Mouse (Mus musculus): Measurements from ENCODE around the gene Dedd2. TPM values are rescaled to one million over a fixed set of nuclear protein-coding genes. Genes with fewer than 3 reads are reported as not detected.

Dedd2 gene
- polyA plus RNA-seq, 1 experiment from 2014 or later = 15.8 TPM

DNA sequence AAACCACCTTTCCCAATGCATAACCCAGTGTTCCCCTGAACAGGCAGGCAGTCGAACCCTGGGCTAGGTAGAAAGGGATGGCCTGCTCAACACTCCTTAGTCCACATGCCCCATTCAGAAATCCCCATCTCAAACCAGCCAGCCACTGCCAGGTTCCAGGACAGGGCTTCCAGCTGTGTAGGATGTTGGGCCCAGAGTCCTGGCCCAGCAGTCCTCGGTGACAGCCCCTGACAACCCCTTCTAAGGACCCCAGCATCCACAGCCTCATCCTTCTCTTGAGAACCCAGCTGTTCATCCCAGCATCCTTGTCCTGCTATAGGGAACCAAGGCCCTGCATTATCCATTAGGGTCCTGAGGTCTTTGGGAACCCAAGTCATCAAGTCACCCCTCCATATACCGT lies 27.1 kb upstream of the Dedd2 start:
- Histone ChIP-seq H3K4me2 (replicated peaks; ENCODE audit: low read depth) (peak overlapping the region; percentile 73), H3K27me3 (replicated peaks; ENCODE audit: control insufficient read depth, insufficient read depth, low read length) (no peaks in the 10 kb centered on the region), H3K9ac (ENCODE audit: low read depth, low read length) (0 out of 2 replicates have a peak overlapping the region, but pooled peaks have one; percentile 11), H3K4me3 (ENCODE audit: low read depth, low read length) (peak overlapping the region; percentile 91), H3K4me1 (replicated peaks; ENCODE audit: control insufficient read depth, insufficient read depth, low read length) (peaks cover 7% of the 10 kb centered on the region; the same call in 1 of the 2 replicates), H3K9me3 (ENCODE audit: control insufficient read depth) (no peaks in the 10 kb centered on the region), H3K36me3 (ENCODE audit: control insufficient read depth, insufficient read depth) (peaks cover 33% of the 10 kb centered on the region), H3K27ac (ENCODE audit: low read depth, low read length) (no peak overlapping the region)
- no peak for TF ChIP-seq CTCF (IDR thresholded peaks at IDR 0.05; ENCODE audit: low read depth)
- ATAC-seq = no peak
- WGBS = 16% methylated on average over 3 of the region's 3 CpGs

DNA sequence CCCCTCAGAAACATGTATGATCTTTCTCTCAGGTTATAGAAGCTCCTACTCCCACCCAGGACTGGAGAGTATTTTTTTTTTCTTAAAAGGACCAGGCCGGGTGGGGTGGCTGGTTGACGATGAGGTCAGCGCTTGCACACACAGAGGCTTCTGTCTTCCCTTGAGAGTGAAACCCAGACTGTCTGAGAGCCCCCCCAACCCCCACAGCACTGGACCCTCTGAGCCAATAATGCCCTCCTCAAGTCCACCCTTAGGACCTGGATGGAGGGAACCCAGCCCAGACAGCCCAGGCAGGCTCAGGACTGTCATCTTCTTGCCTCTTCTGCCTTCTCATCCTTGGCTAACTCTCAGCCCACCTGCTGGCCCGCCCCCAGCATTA lies 26.3 kb upstream of the Dedd2 start:
- Histone ChIP-seq H3K9ac (ENCODE audit: low read depth, low read length) (0 out of 2 replicates have a peak overlapping the region, but pooled peaks have one; percentile 7), H3K4me2 (replicated peaks; ENCODE audit: low read depth) (peak overlapping the region; percentile 73), H3K36me3 (ENCODE audit: control insufficient read depth, insufficient read depth) (peaks cover 33% of the 10 kb centered on the region), H3K27me3 (replicated peaks; ENCODE audit: control insufficient read depth, insufficient read depth, low read length) (no peaks in the 10 kb centered on the region), H3K9me3 (ENCODE audit: control insufficient read depth) (no peaks in the 10 kb centered on the region), H3K4me1 (replicated peaks; ENCODE audit: control insufficient read depth, insufficient read depth, low read length) (peaks cover 7% of the 10 kb centered on the region; the same call in 1 of the 2 replicates), H3K4me3 (ENCODE audit: low read depth, low read length) (no peak overlapping the region), H3K27ac (ENCODE audit: low read depth, low read length) (0 out of 2 replicates have a peak overlapping the region, but pooled peaks have one; percentile 7)
- no peak for ATAC-seq
- 21% methylated on average over 4 of the region's 4 CpGs for WGBS
- no peak for TF ChIP-seq CTCF (IDR thresholded peaks at IDR 0.05; ENCODE audit: low read depth)

DNA sequence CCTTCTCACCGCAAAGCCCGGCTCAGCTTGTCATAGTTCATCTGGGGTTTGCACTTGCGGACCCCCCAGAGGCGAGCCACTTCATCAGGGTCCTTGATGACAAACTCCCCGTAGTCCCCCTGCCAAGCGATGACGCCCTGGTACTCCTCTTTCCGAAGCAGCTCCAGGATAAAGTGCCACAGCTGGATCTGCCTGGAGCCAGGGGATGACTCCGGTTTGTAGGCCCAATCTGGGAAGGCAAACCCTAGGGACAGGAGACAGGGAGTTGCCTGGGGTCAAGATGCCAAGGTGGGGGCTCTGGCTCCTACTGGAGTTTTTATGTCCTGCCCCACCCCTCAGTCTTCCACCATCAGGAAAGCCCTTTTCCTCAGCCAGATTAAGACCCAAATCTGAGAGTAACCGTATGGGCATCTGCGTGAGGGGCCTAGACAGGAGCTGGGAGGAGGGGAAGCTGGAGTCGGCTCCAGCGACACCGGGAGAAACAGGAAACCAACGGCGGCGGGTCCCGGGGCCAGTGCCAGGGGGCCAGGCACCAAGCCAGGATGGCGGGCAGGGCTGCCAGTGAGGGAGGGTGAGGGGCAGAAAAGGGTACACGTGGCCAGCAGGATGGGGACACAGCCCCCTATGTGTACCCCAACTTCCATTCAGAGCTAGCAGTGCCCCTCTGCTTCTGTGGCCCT lies 25.8 kb upstream of the Dedd2 start:
- peak overlapping the region; percentile 73 for H3K4me2 ChIP-seq (replicated peaks; ENCODE audit: low read depth)
- H3K27me3 ChIP-seq (replicated peaks; ENCODE audit: control insufficient read depth, insufficient read depth, low read length) = no peaks in the 10 kb centered on the region
- H3K9ac ChIP-seq (ENCODE audit: low read depth, low read length) = 0 out of 2 replicates have a peak overlapping the region, but pooled peaks have one; percentile 7
- no peak for TF ChIP-seq CTCF (IDR thresholded peaks at IDR 0.05; ENCODE audit: low read depth)
- H3K27ac ChIP-seq (ENCODE audit: low read depth, low read length) = no peak overlapping the region; the same call in 1 of the 2 replicates
- H3K4me3 ChIP-seq (ENCODE audit: low read depth, low read length) = no peak overlapping the region
- 48% methylated on average over 20 of the region's 20 CpGs for WGBS
- ATAC-seq = no peak
- H3K4me1 ChIP-seq (replicated peaks; ENCODE audit: control insufficient read depth, insufficient read depth, low read length) = peaks cover 5% of the 10 kb centered on the region; the same call in 1 of the 2 replicates
- H3K9me3 ChIP-seq (ENCODE audit: control insufficient read depth) = no peaks in the 10 kb centered on the region
- peaks cover 33% of the 10 kb centered on the region for H3K36me3 ChIP-seq (ENCODE audit: control insufficient read depth, insufficient read depth)

DNA sequence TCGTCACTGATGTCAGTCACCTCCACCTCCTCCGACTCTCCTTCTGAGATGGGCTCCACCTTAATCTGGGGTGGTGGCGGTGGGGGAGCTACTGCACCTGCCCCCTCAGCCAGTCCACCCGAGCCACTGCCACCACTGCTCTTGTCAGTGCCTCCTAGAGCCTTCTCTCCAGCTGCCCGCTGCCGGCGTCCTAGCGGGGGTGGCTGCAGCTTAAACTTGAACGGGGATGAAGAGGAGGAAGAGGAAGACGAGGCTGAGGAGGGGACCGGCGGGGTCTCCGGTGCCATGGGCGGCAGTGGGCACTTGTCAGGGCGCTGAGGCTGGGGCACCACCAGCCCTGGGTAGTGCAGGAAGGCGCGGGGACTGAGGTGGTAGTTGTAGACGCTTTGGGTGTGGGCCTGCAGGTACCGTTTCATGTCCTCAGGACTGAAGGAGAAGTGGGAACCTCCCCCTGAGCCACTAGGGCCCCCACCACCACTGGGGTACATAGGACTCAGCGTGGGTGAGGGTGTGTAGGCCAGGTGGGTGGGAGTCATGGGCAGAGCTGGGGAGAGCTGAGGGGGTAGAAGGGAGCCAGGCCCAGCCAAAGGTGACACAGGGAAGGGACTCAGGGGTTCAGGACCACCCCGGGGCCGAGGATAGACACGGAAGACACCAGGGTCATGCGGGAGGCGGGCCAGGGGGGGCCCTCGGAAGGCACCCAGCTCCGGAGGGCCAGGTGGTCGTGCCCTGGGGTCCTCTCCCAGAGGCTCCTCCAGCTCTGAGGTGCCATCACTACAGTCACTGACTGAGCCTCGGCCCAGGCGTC lies 24.4 kb upstream of the Dedd2 start:
- Histone ChIP-seq H3K4me2 (replicated peaks; ENCODE audit: low read depth) (no peak overlapping the region), H3K4me1 (replicated peaks; ENCODE audit: control insufficient read depth, insufficient read depth, low read length) (peaks cover 2% of the 10 kb centered on the region; the same call in 1 of the 2 replicates), H3K36me3 (ENCODE audit: control insufficient read depth, insufficient read depth) (peaks cover 33% of the 10 kb centered on the region), H3K9me3 (ENCODE audit: control insufficient read depth) (no peaks in the 10 kb centered on the region), H3K27me3 (replicated peaks; ENCODE audit: control insufficient read depth, insufficient read depth, low read length) (no peaks in the 10 kb centered on the region), H3K27ac (ENCODE audit: low read depth, low read length) (no peak overlapping the region; the same call in 1 of the 2 replicates), H3K9ac (ENCODE audit: low read depth, low read length) (no peak overlapping the region), H3K4me3 (ENCODE audit: low read depth, low read length) (no peak overlapping the region)
- 85% methylated on average over 30 of the region's 30 CpGs for WGBS
- no peak for ATAC-seq
- no peak for TF ChIP-seq CTCF (IDR thresholded peaks at IDR 0.05; ENCODE audit: low read depth)

GRCm38 (mm10) chr7:25243361-25243760 lies 22.9 kb upstream of the Dedd2 start:
- ATAC-seq = no peak
- Histone ChIP-seq H3K27me3 (replicated peaks; ENCODE audit: control insufficient read depth, insufficient read depth, low read length) (no peaks in the 10 kb centered on the region), H3K4me1 (replicated peaks; ENCODE audit: control insufficient read depth, insufficient read depth, low read length) (peaks cover 2% of the 10 kb centered on the region; the same call in 1 of the 2 replicates), H3K9me3 (ENCODE audit: control insufficient read depth) (no peaks in the 10 kb centered on the region), H3K4me3 (ENCODE audit: low read depth, low read length) (no peak overlapping the region), H3K4me2 (replicated peaks; ENCODE audit: low read depth) (no peak overlapping the region), H3K27ac (ENCODE audit: low read depth, low read length) (no peak overlapping the region), H3K36me3 (ENCODE audit: control insufficient read depth, insufficient read depth) (peaks cover 33% of the 10 kb centered on the region), H3K9ac (ENCODE audit: low read depth, low read length) (no peak overlapping the region)
- no peak for TF ChIP-seq CTCF (IDR thresholded peaks at IDR 0.05; ENCODE audit: low read depth)
- 94% methylated on average over 4 of the region's 4 CpGs for WGBS

- Histone ChIP-seq H3K27ac (ENCODE audit: low read depth, low read length) (no peak overlapping the region), H3K9ac (ENCODE audit: low read depth, low read length) (no peak overlapping the region), H3K4me1 (replicated peaks; ENCODE audit: control insufficient read depth, insufficient read depth, low read length) (no peaks in the 10 kb centered on the region), H3K4me2 (replicated peaks; ENCODE audit: low read depth) (no peak overlapping the region), H3K27me3 (replicated peaks; ENCODE audit: control insufficient read depth, insufficient read depth, low read length) (no peaks in the 10 kb centered on the region), H3K36me3 (ENCODE audit: control insufficient read depth, insufficient read depth) (peaks cover 29% of the 10 kb centered on the region), H3K9me3 (ENCODE audit: control insufficient read depth) (no peaks in the 10 kb centered on the region), H3K4me3 (ENCODE audit: low read depth, low read length) (no peak overlapping the region)
- ATAC-seq = no peak
- TF ChIP-seq CTCF (IDR thresholded peaks at IDR 0.05; ENCODE audit: low read depth) = peak; percentile 87
- WGBS = 21% methylated on average over 2 of the region's 2 CpGs
These were observed 20.6 kb upstream of the Dedd2 start for GRCm38 (mm10) chr7:25241062-25241461.

Measured in intestine, postnatal 0 days (tissue).